Mouse (Mus musculus) testis, postnatal 14 days (tissue): ENCODE measurements around the gene Itsn2.
"Not testable (repeated sequence)": the region's sequence is repeated elsewhere in the genome, so short reads cannot be mapped to it uniquely, and the experiment has no call there.

ENCODE experiments used
- DNase-seq: peaks from one replicate; pipeline ENCODE4 v3.0.0; 2021; ENCODE audit warnings: low spot score

The Itsn2 gene

DNA sequence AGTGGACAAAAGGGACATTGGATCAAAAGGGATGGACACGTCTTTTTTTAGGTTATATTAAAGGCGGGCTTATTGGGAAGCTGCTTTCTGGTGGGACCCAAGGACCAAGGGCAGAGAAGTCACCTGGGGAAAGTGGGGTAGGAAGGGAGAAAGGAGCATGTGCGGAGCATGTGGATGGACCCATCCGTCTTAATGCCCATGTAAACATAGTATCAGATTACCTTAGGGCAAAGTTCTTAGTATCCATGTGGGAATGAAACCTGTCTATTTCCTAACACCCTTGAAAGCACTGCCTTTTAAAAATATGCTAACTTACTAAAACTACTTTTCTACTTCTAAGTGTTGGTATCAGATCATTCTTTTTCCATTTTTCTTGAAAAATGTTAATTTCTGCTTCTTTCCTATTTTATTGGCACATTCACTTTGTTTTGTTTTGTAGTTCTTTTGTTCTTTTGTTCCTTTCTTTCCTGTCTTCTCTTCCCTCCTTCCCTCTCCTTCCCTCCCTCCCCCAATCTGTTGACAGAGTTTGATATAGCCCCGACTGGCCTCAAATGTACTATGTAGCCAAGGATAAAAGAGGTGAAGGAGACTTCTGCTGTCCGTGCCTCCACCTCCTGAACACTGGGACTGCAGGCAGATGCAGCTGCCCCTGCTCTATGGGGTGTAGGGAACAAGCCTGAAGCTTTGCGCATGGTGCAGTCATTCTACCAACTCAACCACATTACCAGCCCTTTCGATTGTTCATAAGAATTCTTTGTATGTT, 6.4 kb downstream of the Itsn2 start:
- DNase-seq: no peak

DNA sequence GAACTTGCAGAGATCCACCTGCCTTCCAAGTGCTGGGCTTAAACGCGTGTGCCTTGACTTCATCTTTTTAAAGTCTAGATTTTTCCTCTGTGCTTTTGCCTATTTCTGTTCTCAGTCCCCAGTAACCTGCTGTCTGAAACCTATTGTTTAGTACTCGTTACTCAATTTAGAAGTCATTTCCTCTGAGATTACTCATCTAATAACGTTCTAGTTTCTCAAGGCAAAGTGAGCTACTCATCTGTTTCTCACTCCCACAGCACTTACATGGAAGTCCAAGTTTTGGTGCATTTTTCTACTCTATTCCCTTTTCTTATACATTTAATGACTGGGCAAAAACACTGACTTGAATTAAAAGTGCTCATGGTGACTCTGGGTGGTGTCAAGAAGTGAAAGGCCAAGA, 7.3 kb downstream of the Itsn2 start:
- no peak for DNase-seq

- DNase-seq: no peak
Observed at GRCm38 (mm10) chr12:4606625-4607024, 14.2 kb downstream of the Itsn2 start.

- DNase-seq: no peak
Observed at GRCm38 (mm10) chr12:4614722-4615121, 22.3 kb downstream of the Itsn2 start.

- no peak for DNase-seq
Observed at GRCm38 (mm10) chr12:4624201-4624600, 31.8 kb downstream of the Itsn2 start.

- no peak for DNase-seq
Observed at GRCm38 (mm10) chr12:4632957-4633356, 40.5 kb downstream of the Itsn2 start.

DNA sequence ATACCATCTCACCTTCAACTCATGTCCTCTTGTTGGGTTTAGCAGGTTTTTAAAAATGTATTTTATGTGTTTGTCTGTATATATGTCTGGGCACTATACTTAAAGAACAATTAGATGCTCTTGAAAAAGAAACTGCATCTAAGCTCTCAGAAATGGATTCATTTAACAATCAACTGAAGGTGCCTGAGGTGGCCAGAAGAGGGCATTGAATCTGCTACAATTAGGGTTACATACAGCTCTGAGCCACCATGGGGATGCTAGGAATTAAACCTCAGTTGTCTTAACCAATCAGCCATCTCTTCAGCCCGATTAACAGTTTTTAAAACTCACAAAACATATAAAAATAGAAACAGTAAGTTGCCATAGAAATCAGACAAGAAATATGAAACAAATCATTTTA, 46.0 kb downstream of the Itsn2 start:
- DNase-seq: no peak

DNA sequence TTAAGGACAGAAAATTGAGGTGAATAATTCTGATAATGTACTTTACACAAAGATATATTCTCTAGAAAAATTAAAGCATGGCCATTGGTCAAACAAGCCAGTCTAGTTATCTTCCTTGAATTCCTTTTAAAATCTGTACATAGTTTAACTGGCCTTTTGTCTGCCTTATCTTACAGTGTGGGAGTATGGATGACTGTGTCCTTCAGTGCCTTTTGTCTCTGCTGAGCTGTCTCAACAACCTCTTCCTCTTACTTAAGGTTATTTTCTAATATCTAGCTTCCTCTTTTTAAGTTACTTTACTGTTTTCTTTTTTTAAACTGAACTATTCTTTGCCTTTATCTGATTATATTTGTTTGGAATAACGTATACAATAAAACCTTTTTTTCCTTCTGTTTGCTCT, 48.3 kb downstream of the Itsn2 start:
- no peak for DNase-seq

GRCm38 (mm10) chr12:4656813-4657212, 64.4 kb downstream of the Itsn2 start:
- no peak for DNase-seq

GRCm38 (mm10) chr12:4664929-4665674, 72.7 kb downstream of the Itsn2 start:
- DNase-seq: no peak

DNA sequence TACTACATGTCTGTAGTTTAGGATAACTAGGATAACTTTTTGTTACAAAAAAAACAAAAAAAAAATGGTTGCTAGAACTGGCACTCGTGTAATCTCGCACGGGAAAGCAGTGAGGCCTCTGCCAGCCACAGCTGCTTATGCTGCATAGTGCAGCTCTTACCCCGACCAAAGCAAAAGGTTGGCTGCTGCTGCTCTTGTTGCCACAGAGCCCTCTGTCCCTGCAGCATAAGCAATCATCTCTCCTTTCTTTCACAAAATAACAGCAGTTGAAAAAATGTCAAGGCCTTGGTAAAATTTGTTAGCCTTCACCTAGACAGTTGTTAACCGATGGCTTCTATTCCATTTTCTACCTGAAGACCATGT, 73.2 kb downstream of the Itsn2 start:
- DNase-seq: no peak

- no peak for DNase-seq
Observed at GRCm38 (mm10) chr12:4676336-4676735, 83.9 kb downstream of the Itsn2 start.

DNA sequence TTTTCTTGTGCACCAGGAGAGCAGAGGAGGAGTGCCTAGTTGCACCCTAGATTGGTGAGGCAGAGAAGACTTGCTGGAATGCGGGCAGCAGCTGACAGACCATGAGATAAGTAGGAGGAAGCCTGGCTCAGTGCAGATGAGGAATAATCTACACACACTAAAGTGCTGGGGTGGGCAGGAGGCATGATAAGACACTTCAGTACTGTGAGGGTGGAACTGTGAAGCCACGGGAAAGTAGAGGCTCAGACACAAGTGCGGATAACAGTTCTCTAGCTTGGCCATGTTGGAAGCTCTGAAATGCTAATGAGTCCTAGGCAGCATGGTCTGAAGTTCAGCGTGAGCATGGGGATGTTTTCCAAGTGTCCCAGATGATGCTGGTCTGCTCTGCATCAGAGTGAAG, 87.5 kb downstream of the Itsn2 start:
- no peak for DNase-seq

- DNase-seq: peak; percentile 64
Observed at GRCm38 (mm10) chr12:4685441-4685840, 93.0 kb downstream of the Itsn2 start.

GRCm38 (mm10) chr12:4688386-4688785, 95.9 kb downstream of the Itsn2 start:
- no peak for DNase-seq

DNA sequence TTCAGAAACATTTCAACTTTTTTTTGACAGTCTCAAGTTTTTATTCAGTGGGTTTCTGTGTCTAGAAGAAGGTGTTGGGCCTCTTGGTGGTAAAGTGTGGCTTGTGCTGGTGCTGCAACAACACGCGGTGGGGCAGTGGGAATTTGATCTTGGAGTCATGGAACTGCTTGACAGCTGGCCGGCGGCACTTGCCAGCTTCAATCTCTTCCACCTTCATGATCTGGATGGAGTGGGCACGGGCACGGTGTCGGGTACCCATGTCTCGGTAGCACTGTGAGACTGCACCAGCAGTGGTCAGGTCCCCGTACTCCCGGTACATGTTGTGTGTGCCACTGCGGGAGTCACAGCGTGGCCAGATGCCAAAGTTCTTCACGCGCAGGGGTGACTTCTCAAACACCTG, 96.9 kb downstream of the Itsn2 start:
- no peak for DNase-seq

DNA sequence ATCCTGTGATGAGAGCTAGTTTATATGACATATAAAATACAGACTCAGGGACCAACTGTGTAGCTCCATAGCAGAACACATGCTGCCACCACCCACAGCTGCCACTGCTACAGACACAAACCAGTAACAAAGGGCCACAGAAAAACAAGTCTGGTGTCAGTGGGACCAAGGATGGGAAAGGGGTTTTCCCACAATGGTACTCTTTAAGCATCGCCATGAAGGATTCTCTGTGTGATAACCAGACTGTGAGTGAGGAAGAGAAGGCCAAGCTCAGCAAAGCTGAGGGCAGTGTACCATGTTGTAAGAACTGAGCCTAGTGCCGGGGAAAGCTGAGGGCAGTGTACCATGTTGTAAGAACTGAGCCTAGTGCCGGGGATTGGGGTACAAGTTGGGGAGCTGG, 98.8 kb downstream of the Itsn2 start:
- no peak for DNase-seq

- no peak for DNase-seq
Observed at GRCm38 (mm10) chr12:4694534-4694933, 102.1 kb downstream of the Itsn2 start.

GRCm38 (mm10) chr12:4705626-4706025, 113.2 kb downstream of the Itsn2 start:
- DNase-seq: not testable (repeated sequence)

DNA sequence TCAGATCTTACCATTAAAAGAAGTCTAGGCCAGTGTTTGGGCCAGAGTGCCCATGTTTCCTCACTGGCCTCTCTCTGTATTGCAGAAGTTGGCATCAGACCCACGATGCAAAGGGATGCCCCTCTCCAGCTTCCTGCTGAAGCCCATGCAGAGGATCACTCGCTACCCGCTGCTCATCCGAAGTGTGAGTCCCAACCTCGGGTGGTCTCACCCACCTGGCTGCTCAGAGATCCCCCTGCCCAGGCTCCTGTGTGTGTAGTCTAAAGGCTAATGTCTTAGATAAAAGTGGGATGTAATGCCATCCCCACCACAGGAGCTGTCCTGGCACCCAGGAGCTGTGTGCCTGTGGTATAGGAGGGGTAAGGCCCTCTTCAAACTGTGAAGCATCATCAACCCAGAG, 113.7 kb downstream of the Itsn2 start:
- no peak for DNase-seq

- no peak for DNase-seq
Observed at GRCm38 (mm10) chr12:4706901-4707300, 114.5 kb downstream of the Itsn2 start.

GRCm38 (mm10) chr12:4707488-4708017, 115.1 kb downstream of the Itsn2 start:
- no peak for DNase-seq

DNA sequence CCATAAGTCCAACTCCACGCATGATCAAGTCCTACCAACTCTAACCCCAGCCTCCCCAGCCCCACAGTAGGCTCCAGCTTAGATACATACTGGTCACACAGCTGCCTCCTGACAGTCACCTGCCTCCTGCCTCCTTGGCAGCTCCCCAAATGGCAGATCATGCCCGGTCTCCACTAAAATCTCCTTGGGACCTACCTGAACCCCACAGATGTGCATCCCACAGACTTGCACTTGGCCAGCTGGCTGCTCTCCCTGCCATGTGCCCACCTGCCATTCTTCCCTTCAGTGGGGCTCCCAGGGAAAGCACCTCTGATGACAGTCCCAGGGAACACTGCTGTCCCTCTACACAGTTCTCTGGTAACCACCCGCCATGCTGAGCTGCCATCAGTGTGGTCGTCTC, 115.9 kb downstream of the Itsn2 start:
- no peak for DNase-seq
